Mouse (Mus musculus) C2C12 (cell line): ENCODE data around the gene Clnk. TPM values are rescaled to one million over a fixed set of nuclear protein-coding genes. Genes with fewer than 3 reads are reported as not detected.
"Not testable (repeated sequence)": the region's sequence is repeated elsewhere in the genome, so short reads cannot be mapped to it uniquely, and the experiment has no call there.

Experiments used
- H3K27me3 ChIP-seq: one replicate; pipeline ENCODE4 v1.6.1; 2011; ENCODE audit not compliant: control insufficient read depth, insufficient read depth, insufficient read length
- H3K36me3 ChIP-seq: one replicate; pipeline ENCODE4 v1.6.1; 2011; ENCODE audit not compliant: control insufficient read depth, insufficient read depth
- H3K4me3 ChIP-seq: one replicate; pipeline ENCODE4 v1.5.1; 2011; ENCODE audit warnings: mild to moderate bottlenecking, control low read depth; ENCODE audit not compliant: poor library complexity, insufficient read depth, severe bottlenecking
- H3K79me2 ChIP-seq: one replicate; pipeline ENCODE4 v1.6.1; 2011; ENCODE audit not compliant: control insufficient read depth, insufficient read depth
- H3K79me3 ChIP-seq: one replicate; pipeline ENCODE4 v1.6.1; 2011; ENCODE audit warnings: low read depth, control low read depth
- H3ac ChIP-seq: one replicate; pipeline ENCODE3; 2011; ENCODE audit warnings: low read depth; ENCODE audit not compliant: control insufficient read depth, insufficient read length
- CEBPB ChIP-seq: IDR thresholded peaks from one replicate; pipeline ENCODE4 v1.6.1; 2011; ENCODE audit warnings: low read depth, mild to moderate bottlenecking, control low read depth, moderate library complexity
- CTCF ChIP-seq: IDR thresholded peaks from one replicate; pipeline ENCODE4 v1.5.1; 2011; ENCODE audit not compliant: control insufficient read depth, insufficient read depth, insufficient read length
- FOSL1 ChIP-seq: IDR thresholded peaks from one replicate; pipeline ENCODE4 v1.8.0; 2011; ENCODE audit warnings: mild to moderate bottlenecking, low read length; ENCODE audit not compliant: poor library complexity, insufficient read depth, severe bottlenecking
- MAX ChIP-seq: IDR thresholded peaks from one replicate; pipeline ENCODE4 v1.6.1; 2011; ENCODE audit warnings: mild to moderate bottlenecking, control low read depth
- MYOD1 ChIP-seq: IDR thresholded peaks from one replicate; pipeline ENCODE4 v1.6.1; 2011; ENCODE audit warnings: low read depth; ENCODE audit not compliant: control insufficient read depth, insufficient read length
- MYOG ChIP-seq: IDR thresholded peaks from one replicate; pipeline ENCODE4 v1.6.1; 2011; ENCODE audit not compliant: control insufficient read depth, insufficient read length; ENCODE audit errors: extremely low read depth
- USF1 ChIP-seq: IDR thresholded peaks from one replicate; pipeline ENCODE4 v1.6.1; 2011; ENCODE audit warnings: low read depth, mild to moderate bottlenecking, control low read depth, moderate library complexity
- polyA plus RNA-seq: library from polyadenylated mRNA; unstranded; fragments of >200 nt; fragmentation: generic; extraction: Trizol; gene quantifications from one replicate; pipeline ENCODE4 v1.2.1, GENCODE M21; 2012; ENCODE audit warnings: missing spikeins

The Clnk gene
- polyA plus RNA-seq, 1 experiment = not detected

- Histone ChIP-seq H3K4me3 (no peak overlapping the region), H3K36me3 (no peaks in the 10 kb centered on the region), H3K79me3 (no peaks in the 10 kb centered on the region), H3K79me2 (no peaks in the 10 kb centered on the region), H3ac (no peak overlapping the region), H3K27me3 (no peaks in the 10 kb centered on the region)
- no peak for TF ChIP-seq MYOD1
Observed at GRCm38 (mm10) chr5:38886623-38887275, 10.1 kb upstream of the Clnk start.

- H3K36me3 ChIP-seq, H3K79me2 ChIP-seq, H3ac ChIP-seq: not testable (repeated sequence)
Observed at GRCm38 (mm10) chr5:38882635-38883034, 6.0 kb upstream of the Clnk start.

GRCm38 (mm10) chr5:38881728-38882620 lies 5.4 kb upstream of the Clnk start:
- Histone ChIP-seq H3K36me3 (no peaks in the 10 kb centered on the region), H3K79me2 (no peaks in the 10 kb centered on the region), H3ac (no peak overlapping the region), H3K27me3 (no peaks in the 10 kb centered on the region), H3K79me3 (no peaks in the 10 kb centered on the region), H3K4me3 (no peak overlapping the region)
- TF ChIP-seq USF1 = no peak
- no peak for TF ChIP-seq FOSL1
- no peak for TF ChIP-seq MAX
- TF ChIP-seq CTCF = no peak
- TF ChIP-seq CEBPB = no peak
- no peak for TF ChIP-seq MYOD1
- TF ChIP-seq MYOG = no peak

More at GRCm38 (mm10) chr5:38882635-38883034, 6.0 kb upstream of the Clnk start:
- not testable (repeated sequence) for H3K4me3 ChIP-seq, H3K79me3 ChIP-seq, H3K27me3 ChIP-seq

- Histone ChIP-seq H3K36me3 (no peaks in the 10 kb centered on the region), H3K79me2 (no peaks in the 10 kb centered on the region), H3K79me3 (no peaks in the 10 kb centered on the region), H3K4me3 (no peak overlapping the region), H3K27me3 (no peaks in the 10 kb centered on the region), H3ac (no peak overlapping the region)
- TF ChIP-seq USF1 (no peak), CTCF (no peak), MAX (no peak), CEBPB (no peak), MYOG (no peak), MYOD1 (no peak), FOSL1 (no peak)
Observed at GRCm38 (mm10) chr5:38881416-38881727, 4.8 kb upstream of the Clnk start.

- Histone ChIP-seq H3K4me3 (no peak overlapping the region), H3K36me3 (no peaks in the 10 kb centered on the region)
- TF ChIP-seq FOSL1 (no peak), MYOD1 (peak; percentile 46)
Observed at GRCm38 (mm10) chr5:38879989-38880706, 3.5 kb upstream of the Clnk start.

GRCm38 (mm10) chr5:38875403-38875802 lies 1.2 kb downstream of the Clnk start:
- TF ChIP-seq CEBPB = no peak
- TF ChIP-seq MYOD1 = no peak
- TF ChIP-seq MAX = no peak
- no peak for TF ChIP-seq USF1
- TF ChIP-seq MYOG = no peak
- no peak for TF ChIP-seq CTCF
- TF ChIP-seq FOSL1 = no peak
- H3K27me3 ChIP-seq = no peaks in the 10 kb centered on the region
- no peaks in the 10 kb centered on the region for H3K79me3 ChIP-seq
- H3K79me2 ChIP-seq = no peaks in the 10 kb centered on the region
- no peak overlapping the region for H3ac ChIP-seq
- H3K4me3 ChIP-seq = no peak overlapping the region
- no peaks in the 10 kb centered on the region for H3K36me3 ChIP-seq

More at GRCm38 (mm10) chr5:38879989-38880706, 3.5 kb upstream of the Clnk start:
- Histone ChIP-seq H3K27me3 (no peaks in the 10 kb centered on the region), H3K79me2 (no peaks in the 10 kb centered on the region), H3K79me3 (no peaks in the 10 kb centered on the region), H3ac (no peak overlapping the region)
